Comparison of ENCODE assay signal across 14 mouse cellular contexts in genomic region chr13:111719726-111720125, GRCm38 (mm10).
"Had no signal": no experiment of that assay in that cellular context is flagged by ENCODE, and none has a peak within 500 bp of the region (broad histone marks: within the 10 kb centered on the region; RNA-seq: fewer than 3 reads in every experiment).

No protein-coding gene starts in this region.

- DNase-seq: kidney, adult 11 months; kidney, postnatal 36 days; layer of hippocampus, adult 9-11 months; layer of hippocampus, postnatal 36 days; left cerebral cortex, postnatal 4 days; lung, postnatal 36 days; thymus, adult 18-20 months; thymus, postnatal 14 days had no signal

- H3K4me1 ChIP-seq: lung, embryonic 15.5 days; neural tube, embryonic 12.5 days had no signal

- ATAC-seq: midbrain, embryonic 15.5 days had no signal

- H3K4me3 ChIP-seq: kidney, embryonic 15.5 days; liver, embryonic 15.5 days; lung, embryonic 15.5 days; midbrain, embryonic 15.5 days; neural tube, embryonic 12.5 days had no signal

- H3K9me3 ChIP-seq: kidney, embryonic 15.5 days; liver, embryonic 15.5 days; lung, embryonic 15.5 days; midbrain, embryonic 15.5 days; neural tube, embryonic 12.5 days had no signal

- H3K27ac ChIP-seq: kidney, embryonic 15.5 days; liver, embryonic 15.5 days; lung, embryonic 15.5 days; midbrain, embryonic 15.5 days; neural tube, embryonic 12.5 days had no signal

- H3K9ac ChIP-seq: kidney, embryonic 15.5 days; liver, embryonic 15.5 days; lung, embryonic 15.5 days; midbrain, embryonic 15.5 days; neural tube, embryonic 12.5 days had no signal

- H3K4me2 ChIP-seq: kidney, embryonic 15.5 days; liver, embryonic 11.5 days; liver, embryonic 15.5 days; lung, embryonic 15.5 days; midbrain, embryonic 15.5 days; neural tube, embryonic 12.5 days had no signal

- H3K27me3 ChIP-seq: kidney, embryonic 15.5 days; liver, embryonic 15.5 days; lung, embryonic 15.5 days; midbrain, embryonic 15.5 days; neural tube, embryonic 12.5 days had no signal
